Mouse (Mus musculus) spleen, adult 2 months (tissue): ENCODE results near the gene Arhgef10l. TPM values are rescaled to one million over a fixed set of nuclear protein-coding genes. Genes with fewer than 3 reads are reported as not detected.

Experiments
- DNase-seq, 2 experiments: peaks; one replicate each; pipeline versions ENCODE4 v3.0.0 to v3.0.0-alpha.2; 2012 to 2021; ENCODE audit warnings: low spot score in 2 of 2, low read depth in 1 of 2
- H3K27ac ChIP-seq: fragments of 200-500 bp; 2 replicates; pipeline ENCODE4 v1.5.1; 2012; ENCODE audit warnings: low read length, inconsistent platforms; ENCODE audit not compliant: insufficient read depth
- H3K27me3 ChIP-seq: fragments of 200-500 bp; 2 replicates; pipeline ENCODE4 v1.6.1; 2012; ENCODE audit warnings: mild to moderate bottlenecking, moderate library complexity, low read length, inconsistent platforms; ENCODE audit not compliant: control insufficient read depth, insufficient read depth
- H3K36me3 ChIP-seq: fragments of 200-500 bp; 2 replicates; pipeline ENCODE4 v1.6.1; 2012; ENCODE audit warnings: mild to moderate bottlenecking, low read length, inconsistent platforms; ENCODE audit not compliant: control insufficient read depth, insufficient read depth
- H3K4me1 ChIP-seq: fragments of 200-500 bp; 2 replicates; pipeline ENCODE4 v1.6.1; 2011; ENCODE audit warnings: inconsistent platforms; ENCODE audit not compliant: control insufficient read depth, insufficient read depth, insufficient read length
- H3K4me3 ChIP-seq: fragments of 200-500 bp; 2 replicates; pipeline ENCODE4 v1.5.1; 2011; ENCODE audit warnings: mild to moderate bottlenecking, inconsistent platforms; ENCODE audit not compliant: insufficient read depth, insufficient read length; ENCODE audit errors: extremely low read depth
- CTCF ChIP-seq: fragments of 200-500 bp; IDR thresholded peaks from 2 replicates; pipeline ENCODE4 v1.5.1; 2011; ENCODE audit warnings: mild to moderate bottlenecking, inconsistent platforms; ENCODE audit not compliant: insufficient read depth, insufficient read length, insufficient replicate concordance; ENCODE audit errors: extremely low read depth
- POLR2A ChIP-seq: fragments of 200-500 bp; IDR thresholded peaks from 2 replicates; pipeline ENCODE4 v1.6.1; 2011; ENCODE audit warnings: low read depth, low read length, inconsistent platforms
- WGBS: fragments of 180-500 bp; shearing (Covaris S2); methylation state at CpG from one replicate; pipeline ENCODE4 v1.1.7; 2018; 5-methylcytosine and 5-hydroxymethylcytosine counted together
- polyA plus RNA-seq: library from polyadenylated mRNA; depleted of rRNA; stranded (reverse); fragments of >200 nt; gene quantifications from 2 replicates; pipeline ENCODE4 v1.2.3, GENCODE M21; 2012; rRNA removed

Arhgef10l gene
- polyA plus RNA-seq, 1 experiment, result 7.9 TPM

DNA sequence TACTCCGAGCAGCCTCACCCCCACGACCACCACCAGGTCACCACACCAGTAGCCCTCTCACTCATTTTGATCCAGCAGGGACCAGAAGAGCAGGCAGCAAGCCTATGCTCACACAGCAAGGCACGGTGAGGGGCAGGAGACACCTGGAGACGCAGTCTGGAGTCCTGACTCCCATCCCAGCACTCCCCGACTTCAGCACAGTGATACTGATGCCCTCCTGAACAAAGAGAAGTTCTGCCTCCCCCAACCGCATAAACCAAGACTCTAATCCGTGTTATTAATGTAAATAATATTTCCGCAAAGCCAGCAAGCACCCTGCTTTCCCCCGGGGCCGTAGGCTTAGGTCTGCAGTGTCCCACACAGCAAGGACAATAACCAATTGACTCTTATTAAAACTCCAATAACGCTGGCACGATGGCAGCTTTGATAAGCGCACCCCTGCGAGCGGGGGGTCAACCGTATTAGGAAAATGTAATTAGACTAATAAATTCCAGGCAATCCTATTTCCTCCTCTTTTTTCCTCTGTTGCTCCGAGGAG is 198.5 kb downstream of the Arhgef10l start:
- no peak overlapping the region for H3K27ac ChIP-seq
- H3K4me3 ChIP-seq, result no peak overlapping the region
- no peaks in the 10 kb centered on the region for H3K36me3 ChIP-seq
- 80% methylated on average over 17 of the region's 17 CpGs for WGBS
- no peak for DNase-seq
- no peaks in the 10 kb centered on the region for H3K27me3 ChIP-seq
- TF ChIP-seq POLR2A (no peak), CTCF (no peak)
- H3K4me1 ChIP-seq, result no peaks in the 10 kb centered on the region

Other genes with a start within 250 kb of the Arhgef10l start
- gene Rcc2, start 34.5 kb upstream of the Arhgef10l start, polyA plus RNA-seq, result 86.9 and 101 TPM in 2 replicates
- 0.05 and 0.09 TPM in 2 replicates for gene Padi6, start 76.6 kb upstream of the Arhgef10l start, polyA plus RNA-seq
- gene Padi4, start 108.2 kb upstream of the Arhgef10l start, polyA plus RNA-seq, result 4.1 and 7.3 TPM in 2 replicates
- gene Padi3, start 144.6 kb upstream of the Arhgef10l start, polyA plus RNA-seq, result 0.14 and 0.26 TPM in 2 replicates
- 0.13 TPM in 2 replicates for gene Padi1, start 179.8 kb upstream of the Arhgef10l start, polyA plus RNA-seq
- 10.7 and 12.0 TPM in 2 replicates for gene Padi2, start 240.3 kb upstream of the Arhgef10l start, polyA plus RNA-seq